Mouse (Mus musculus) layer of hippocampus, adult 9-10 months (tissue): ENCODE results near the gene Mitf.

ENCODE experiments used
- DNase-seq: peaks from one replicate; pipeline ENCODE4 v3.0.0; 2022; ENCODE audit warnings: low spot score

The Mitf gene

GRCm38 (mm10) chr6:97950033-97950881, 143.4 kb downstream of the Mitf start:
- no peak for DNase-seq

GRCm38 (mm10) chr6:97950882-97951245, 144.0 kb downstream of the Mitf start:
- no peak for DNase-seq

GRCm38 (mm10) chr6:97951711-97952110, 144.9 kb downstream of the Mitf start:
- DNase-seq: no peak

- DNase-seq: no peak
These were observed 146.0 kb downstream of the Mitf start for GRCm38 (mm10) chr6:97952845-97953244.

- DNase-seq: no peak
These were observed 149.3 kb downstream of the Mitf start for GRCm38 (mm10) chr6:97956121-97956520.

GRCm38 (mm10) chr6:97956636-97957035, 149.8 kb downstream of the Mitf start:
- no peak for DNase-seq

GRCm38 (mm10) chr6:97958276-97958675, 151.4 kb downstream of the Mitf start:
- no peak for DNase-seq

GRCm38 (mm10) chr6:97961776-97962175, 154.9 kb downstream of the Mitf start:
- DNase-seq: no peak

GRCm38 (mm10) chr6:97962311-97962710, 155.5 kb downstream of the Mitf start:
- DNase-seq: no peak

GRCm38 (mm10) chr6:97964750-97965149, 157.9 kb downstream of the Mitf start:
- DNase-seq: no peak

- DNase-seq: no peak
These were observed 174.8 kb downstream of the Mitf start for GRCm38 (mm10) chr6:97981668-97982067.

GRCm38 (mm10) chr6:97985658-97986057, 178.8 kb downstream of the Mitf start:
- DNase-seq: no peak

- DNase-seq: no peak
These were observed 179.6 kb downstream of the Mitf start for GRCm38 (mm10) chr6:97986417-97986816.

- no peak for DNase-seq
These were observed 186.7 kb downstream of the Mitf start for GRCm38 (mm10) chr6:97993507-97993906.

GRCm38 (mm10) chr6:97995606-97996307, 188.9 kb downstream of the Mitf start:
- no peak for DNase-seq

GRCm38 (mm10) chr6:98001551-98001950, 194.7 kb downstream of the Mitf start:
- no peak for DNase-seq

GRCm38 (mm10) chr6:98003114-98003513, 196.3 kb downstream of the Mitf start:
- DNase-seq: peak; percentile 52

- no peak for DNase-seq
These were observed 198.7 kb downstream of the Mitf start for GRCm38 (mm10) chr6:98005566-98005965.

GRCm38 (mm10) chr6:98015066-98015465, 208.2 kb downstream of the Mitf start:
- no peak for DNase-seq

- no peak for DNase-seq
These were observed 209.0 kb downstream of the Mitf start for GRCm38 (mm10) chr6:98015819-98016218.

GRCm38 (mm10) chr6:98023876-98024275, 217.0 kb downstream of the Mitf start:
- DNase-seq: no peak

- no peak for DNase-seq
These were observed 231.7 kb downstream of the Mitf start for GRCm38 (mm10) chr6:98038513-98038912.

GRCm38 (mm10) chr6:98041795-98042194, 234.9 kb downstream of the Mitf start:
- DNase-seq: no peak
